Mouse (Mus musculus) heart, adult 2 months (tissue): ENCODE data around the gene Plekhb1. TPM values are rescaled to one million over a fixed set of nuclear protein-coding genes. Genes with fewer than 3 reads are reported as not detected.

Experiments
- DNase-seq, 2 experiments: peaks; one replicate each; pipeline ENCODE4 v3.0.0; 2021
- H3K27ac ChIP-seq: fragments of 200-600 bp; 2 replicates; pipeline ENCODE4 v1.8.1; 2022
- H3K27me3 ChIP-seq: fragments of 200-500 bp; 2 replicates; pipeline ENCODE4 v1.6.1; 2012; ENCODE audit warnings: mild to moderate bottlenecking, low read length, inconsistent platforms, mixed read lengths; ENCODE audit not compliant: control insufficient read depth, insufficient read depth
- H3K36me3 ChIP-seq: fragments of 200-500 bp; 2 replicates; pipeline ENCODE4 v1.6.1; 2012; ENCODE audit warnings: low read length, inconsistent platforms; ENCODE audit not compliant: control insufficient read depth, insufficient read depth
- H3K4me1 ChIP-seq: fragments of 200-500 bp; 2 replicates; pipeline ENCODE4 v1.6.1; 2011; ENCODE audit warnings: low read length; ENCODE audit not compliant: control insufficient read depth, insufficient read depth
- H3K4me3 ChIP-seq: fragments of 200-600 bp; 2 replicates; pipeline ENCODE4 v1.8.1; 2022
- H3K79me2 ChIP-seq: fragments of 200-500 bp; replicated peaks from 2 replicates; pipeline ENCODE4 v1.6.1; 2012; ENCODE audit warnings: mild to moderate bottlenecking, inconsistent platforms, low read length, moderate library complexity, mixed read lengths; ENCODE audit not compliant: control insufficient read depth, insufficient read depth
- H3K9ac ChIP-seq: fragments of 200-500 bp; 2 replicates; pipeline ENCODE4 v1.6.1; 2012; ENCODE audit warnings: low read depth, mild to moderate bottlenecking, control low read depth, inconsistent platforms, low read length, mixed read lengths
- CTCF ChIP-seq: fragments of 200-600 bp; IDR thresholded peaks from 2 replicates; pipeline ENCODE4 v1.8.1; 2022; ENCODE audit warnings: antibody characterized with exemption, mild to moderate bottlenecking, moderate library complexity
- EP300 ChIP-seq: fragments of 200-500 bp; IDR thresholded peaks from 2 replicates; pipeline ENCODE4 v1.6.1; 2011; ENCODE audit warnings: low read depth, low read length, control low read depth; ENCODE audit not compliant: insufficient read depth
- POLR2A ChIP-seq: fragments of 200-500 bp; IDR thresholded peaks from 2 replicates; pipeline ENCODE4 v1.6.1; 2011; ENCODE audit warnings: mild to moderate bottlenecking, low read depth, low read length, control low read depth; ENCODE audit not compliant: insufficient read depth
- WGBS: fragments of 180-500 bp; shearing (Covaris S2); methylation state at CpG from one replicate; pipeline ENCODE4 v1.1.7; 2018; 5-methylcytosine and 5-hydroxymethylcytosine counted together
- intact Hi-C: fragments of 180-260 bp; cut with DNase I; formaldehyde crosslinking; loops from one replicate; pipeline ENCODE4 v1.15.1; 2025
- polyA plus RNA-seq: library from polyadenylated mRNA; depleted of rRNA; stranded (reverse); fragments of >200 nt; gene quantifications from 2 replicates; pipeline ENCODE4 v1.2.3, GENCODE M21; 2012
- total RNA-seq, 2 experiments: library from RNA; stranded (reverse); gene quantifications; 2 replicates each; pipeline ENCODE4 v1.2.3; 2021

The Plekhb1 gene
- total and polyA plus RNA-seq, 3 experiments, result 2.2 to 9.0 (median 2.5) TPM

- H3K27ac ChIP-seq, result no peak overlapping the region
- H3K9ac ChIP-seq, result no peak overlapping the region
- no peak overlapping the region for H3K4me3 ChIP-seq
- intact Hi-C loops, result loop anchor here (2.0 kb wide), 1 partner anchor 117 kb away; no protein-coding TSS in a partner anchor
- DNase-seq, result no peak
- H3K79me2 ChIP-seq, result no peaks in the 10 kb centered on the region
- H3K4me1 ChIP-seq, result no peaks in the 10 kb centered on the region
- no peaks in the 10 kb centered on the region for H3K27me3 ChIP-seq
- WGBS, result 3% methylated on average over 1 of the region's 1 CpGs
- TF ChIP-seq POLR2A (no peak), CTCF (peak; percentile 70)
- no peaks in the 10 kb centered on the region; the same call in none of the 2 replicates for H3K36me3 ChIP-seq
Observed at GRCm38 (mm10) chr7:100637657-100638056, 24.6 kb downstream of the Plekhb1 start.

GRCm38 (mm10) chr7:100624538-100624937 lies 37.7 kb downstream of the Plekhb1 start:
- intact Hi-C loops, result no loop called here
- Histone ChIP-seq H3K36me3 (peaks cover 4% of the 10 kb centered on the region; the same call in 1 of the 2 replicates), H3K4me3 (no peak overlapping the region), H3K4me1 (peaks cover 6% of the 10 kb centered on the region), H3K27me3 (no peaks in the 10 kb centered on the region), H3K9ac (no peak overlapping the region), H3K79me2 (peaks cover 4% of the 10 kb centered on the region), H3K27ac (no peak overlapping the region)
- 71% methylated on average over 3 of the region's 3 CpGs for WGBS
- TF ChIP-seq CTCF (no peak), EP300 (no peak), POLR2A (no peak)
- DNase-seq, result no peak

- peaks cover 4% of the 10 kb centered on the region; the same call in 1 of the 2 replicates for H3K36me3 ChIP-seq
- H3K4me1 ChIP-seq, result peaks cover 7% of the 10 kb centered on the region
- no peaks in the 10 kb centered on the region for H3K27me3 ChIP-seq
- H3K4me3 ChIP-seq, result no peak overlapping the region
- no peak for DNase-seq
- peaks cover 8% of the 10 kb centered on the region for H3K79me2 ChIP-seq
- 71% methylated on average over 2 of the region's 2 CpGs for WGBS
- no peak overlapping the region for H3K9ac ChIP-seq
- H3K27ac ChIP-seq, result no peak overlapping the region
- TF ChIP-seq EP300 (no peak), CTCF (peak; percentile 51)
- intact Hi-C loops, result no loop called here
Observed at GRCm38 (mm10) chr7:100622277-100622676, 39.9 kb downstream of the Plekhb1 start.

GRCm38 (mm10) chr7:100616121-100616857 lies 45.9 kb downstream of the Plekhb1 start:
- no peak for TF ChIP-seq CTCF
- no peak for TF ChIP-seq EP300
- no peak for TF ChIP-seq POLR2A
- Histone ChIP-seq H3K36me3 (peaks cover 5% of the 10 kb centered on the region), H3K27me3 (no peaks in the 10 kb centered on the region), H3K27ac (no peak overlapping the region), H3K4me1 (peaks cover 4% of the 10 kb centered on the region), H3K79me2 (peaks cover 7% of the 10 kb centered on the region), H3K9ac (no peak overlapping the region), H3K4me3 (no peak overlapping the region)
- intact Hi-C loops, result no loop called here
- DNase-seq, result no peak
- WGBS, result 84% methylated on average over 4 of the region's 4 CpGs

DNA sequence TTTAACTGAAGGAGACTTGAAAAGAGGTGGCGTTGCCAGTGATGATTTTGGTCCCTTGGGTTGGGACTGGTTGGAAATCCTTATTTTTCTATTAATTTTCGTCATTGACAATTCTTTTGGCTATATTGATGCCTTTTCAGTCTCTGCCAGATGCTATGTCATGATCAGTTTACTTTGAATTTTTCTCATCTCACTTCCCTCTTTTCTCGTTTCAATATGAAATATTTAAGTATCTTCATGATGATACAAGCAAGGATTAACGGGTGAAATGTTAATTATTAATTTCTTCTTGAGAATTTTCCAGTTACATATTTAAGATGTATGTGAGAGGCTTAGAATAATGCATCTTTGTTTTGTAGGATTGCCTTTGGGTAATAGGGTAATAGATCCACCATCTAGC lies 53.3 kb downstream of the Plekhb1 start:
- WGBS, result 5% methylated on average over 4 of the region's 4 CpGs
- Histone ChIP-seq H3K4me1 (peaks cover 2% of the 10 kb centered on the region; the same call in 1 of the 2 replicates), H3K79me2 (peaks cover 2% of the 10 kb centered on the region), H3K27ac (peak overlapping the region; percentile 89; the same call in 1 of the 2 replicates), H3K27me3 (no peaks in the 10 kb centered on the region), H3K9ac (peak overlapping the region; percentile 98; the same call in 1 of the 2 replicates), H3K4me3 (peak overlapping the region; percentile 99), H3K36me3 (peaks cover 5% of the 10 kb centered on the region)
- intact Hi-C loops, result no loop called here
- no peak for TF ChIP-seq EP300
- no peak for TF ChIP-seq POLR2A
- no peak for TF ChIP-seq CTCF
- DNase-seq, result no peak

GRCm38 (mm10) chr7:100608130-100608741 lies 54.0 kb downstream of the Plekhb1 start, which contains the start of gene Mrpl48:
Gene Mrpl48, minus strand, starts transcription at chr7:100608301.
- no peaks in the 10 kb centered on the region for H3K27me3 ChIP-seq
- H3K4me3 ChIP-seq, result peak within 1 kb of the TSS; percentile 99
- intact Hi-C loops, result no loop called here
- H3K36me3 ChIP-seq, result peaks cover 5% of the 10 kb centered on the region
- H3K4me1 ChIP-seq, result peaks cover 2% of the 10 kb centered on the region; the same call in 1 of the 2 replicates
- WGBS, result under 1% methylated on average over 38 of the region's 43 CpGs
- DNase-seq, result peak; percentile 74 to 76
- peaks cover 2% of the 10 kb centered on the region for H3K79me2 ChIP-seq
- no peak for TF ChIP-seq POLR2A
- TF ChIP-seq CTCF, result no peak
- no peak for TF ChIP-seq EP300
- H3K27ac ChIP-seq, result peak within 1 kb of the TSS; percentile 92
- peak within 1 kb of the TSS; percentile 98 for H3K9ac ChIP-seq
